Mouse (Mus musculus) fat pad, adult 2 months (tissue): Measurements from ENCODE around the gene Gm8068.
"Not testable (repeated sequence)": the region's sequence is repeated elsewhere in the genome, so short reads cannot be mapped to it uniquely, and the experiment has no call there.

ENCODE experiments used
- DNase-seq: peaks from one replicate; pipeline ENCODE4 v3.0.0-alpha.2; 2011; ENCODE audit warnings: low read depth, low spot score; ENCODE audit errors: extremely low read depth

Gene Gm8068

DNA sequence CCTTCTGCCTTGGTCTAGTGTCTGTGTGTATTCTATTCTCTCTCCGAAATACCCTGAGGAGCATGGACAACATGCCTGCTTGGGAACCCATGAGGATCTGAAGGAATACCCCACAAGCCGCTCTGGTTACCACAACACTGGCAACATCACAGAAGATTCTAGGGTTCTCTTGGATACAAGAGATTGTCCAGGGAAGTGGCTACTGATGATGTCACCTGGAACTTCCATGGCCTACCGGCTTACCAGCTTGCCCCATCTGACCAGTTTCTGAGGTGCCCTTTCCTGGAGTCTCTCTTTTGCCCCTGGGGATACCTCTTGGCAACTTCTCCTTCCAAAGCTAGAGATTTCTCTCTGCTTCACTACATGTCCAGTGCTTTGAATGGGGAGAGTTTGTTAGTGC is at the start of gene Gm8068:
Gene Gm8068 (minus strand): TSS at position 101 of the 400 bp plus-strand sequence.
- DNase-seq = not testable (repeated sequence)

DNA sequence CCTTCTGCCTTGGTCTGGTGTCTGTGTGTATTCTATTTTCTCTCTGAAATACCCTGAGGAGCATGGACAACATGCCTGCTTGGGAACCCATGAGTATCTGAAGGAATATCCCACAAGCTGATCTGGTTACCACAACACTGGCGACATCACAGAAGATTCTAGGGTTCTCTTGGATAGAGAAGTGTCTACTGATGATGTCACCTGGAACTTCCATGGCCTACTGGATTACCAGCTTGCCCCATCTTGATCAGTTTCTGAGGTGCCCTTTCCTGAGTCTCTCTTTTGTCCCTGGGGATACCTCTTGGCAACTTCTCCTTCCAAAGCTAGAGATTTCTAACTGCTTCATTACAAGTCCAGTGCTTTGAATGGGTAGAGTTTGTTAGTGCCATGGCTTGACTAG is 48.8 kb upstream of the Gm8068 start, which contains the start of gene Gm7929:
Gene Gm7929 (minus strand): TSS at position 101 of the 400 bp plus-strand sequence.
- DNase-seq = not testable (repeated sequence)

DNA sequence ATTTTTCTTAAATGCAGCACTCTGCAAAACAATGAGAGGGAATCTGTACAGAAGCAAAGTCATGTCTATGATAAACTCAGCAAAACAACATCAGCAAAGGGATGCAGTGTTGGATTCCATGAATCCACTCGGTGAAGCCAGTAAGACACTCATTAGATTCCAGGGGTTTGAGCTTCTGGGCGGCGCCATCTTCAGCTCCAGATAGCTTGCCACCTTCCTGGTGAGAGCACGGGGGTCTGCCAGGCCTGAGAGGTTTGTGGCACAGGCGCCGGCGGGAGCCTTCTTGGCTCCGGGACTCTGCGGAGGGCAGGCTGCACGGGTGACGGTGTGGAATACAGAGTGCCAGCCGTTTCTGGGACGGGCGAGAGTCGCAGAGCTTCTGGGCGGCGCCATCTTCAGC is 21.8 kb upstream of the Gm8068 start:
- not testable (repeated sequence) for DNase-seq

DNA sequence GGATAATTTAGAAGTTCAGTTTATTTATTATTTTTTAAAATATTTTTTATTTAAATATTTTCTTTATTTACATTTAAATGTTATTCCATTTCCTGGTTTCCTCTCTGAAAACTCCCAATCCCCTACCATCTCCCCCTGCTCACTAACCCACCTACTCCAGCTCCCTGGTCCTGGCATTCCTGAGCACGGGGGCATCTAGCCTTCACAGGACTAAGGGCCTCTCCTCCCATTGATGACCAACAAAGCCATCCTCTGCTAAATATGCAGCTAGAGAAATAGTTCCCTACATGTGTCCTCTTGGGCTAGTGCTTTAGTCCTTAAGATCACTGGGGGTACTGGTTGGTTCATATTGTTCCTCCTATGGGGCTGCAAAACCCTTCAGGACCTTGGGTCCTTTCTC is 15.5 kb upstream of the Gm8068 start:
- not testable (repeated sequence) for DNase-seq

DNA sequence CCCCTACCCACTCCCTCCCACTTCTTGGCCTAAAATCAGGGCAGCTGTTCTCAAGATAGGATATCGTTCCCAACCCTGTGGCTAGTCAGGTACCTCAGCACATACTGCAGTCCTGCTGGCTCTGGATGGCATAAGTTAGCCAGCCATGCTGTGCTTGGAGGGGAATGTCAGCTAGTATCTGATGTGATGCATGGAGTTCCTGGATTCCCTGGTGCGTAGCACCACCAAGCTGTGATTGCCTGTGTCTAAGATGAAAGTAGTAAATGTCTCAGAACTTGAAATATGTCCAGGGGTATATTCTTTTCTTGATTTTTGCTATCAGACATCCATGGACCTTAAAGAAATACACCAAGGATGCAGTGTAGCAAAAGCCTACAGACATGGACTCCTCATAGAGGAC is 53.5 kb downstream of the Gm8068 start:
- not testable (repeated sequence) for DNase-seq
